Mouse (Mus musculus): ENCODE data around the gene Cavin1. TPM values are rescaled to one million over a fixed set of nuclear protein-coding genes. Genes with fewer than 3 reads are reported as not detected.

The Cavin1 gene
- total RNA-seq, 2 experiments from 2014 or later = 17.9 to 20.9 TPM

- intact Hi-C loops (cut with DNase I) = loop anchor here (10.0 kb wide), 1 partner anchor 399 kb away; no protein-coding TSS in a partner anchor
- DNase-seq (ENCODE audit: extremely low spot score in 1 of 2, low spot score in 2 of 2) = peak in 1 of 2 experiments; percentile 45
These were observed 7.0 kb downstream of the Cavin1 start for GRCm38 (mm10) chr11:100963647-100964046.

GRCm38 (mm10) chr11:100962371-100962911 is 8.2 kb downstream of the Cavin1 start:
- DNase-seq (ENCODE audit: extremely low spot score in 1 of 2, low spot score in 2 of 2) = peak in 1 of 2 experiments; percentile 45
- intact Hi-C loops (cut with DNase I) = loop anchor here (10.0 kb wide), 1 partner anchor 398 kb away; no protein-coding TSS in a partner anchor

- intact Hi-C loops (cut with DNase I) = loop anchor here (10.0 kb wide), 1 partner anchor 396 kb away; no protein-coding TSS in a partner anchor
These were observed 10.1 kb downstream of the Cavin1 start for GRCm38 (mm10) chr11:100960540-100960939.

DNA sequence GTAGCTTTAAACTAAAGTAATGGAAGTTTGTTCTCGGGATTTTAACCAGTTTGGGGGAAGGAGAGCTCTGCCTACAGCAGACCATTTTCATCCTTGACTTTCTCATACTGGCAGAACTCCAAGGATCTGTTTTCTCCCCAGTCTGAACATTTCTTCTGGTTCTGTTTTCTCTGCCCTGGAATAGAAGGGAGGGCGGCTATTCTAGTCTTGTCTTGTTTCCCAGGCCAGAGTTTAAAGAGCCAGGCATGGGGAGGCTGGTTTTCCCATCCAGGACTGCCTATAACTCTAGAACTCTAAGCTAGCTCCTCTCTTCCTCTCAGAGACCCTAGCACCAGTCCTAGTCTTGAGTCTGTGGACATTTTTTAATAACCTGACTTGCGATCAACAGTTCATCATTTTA is 10.9 kb downstream of the Cavin1 start:
- intact Hi-C loops (cut with DNase I) = loop anchor here (5.0 to 10.0 kb wide), 3 partner anchors 195 to 395 kb away; partner anchors contain the start of genes Hcrt, Hspb9 and Kat2a

More at GRCm38 (mm10) chr11:100960540-100960939, 10.1 kb downstream of the Cavin1 start:
- peak in 1 of 2 experiments; percentile 80 for DNase-seq (ENCODE audit: extremely low spot score in 1 of 2, low spot score in 2 of 2)

DNA sequence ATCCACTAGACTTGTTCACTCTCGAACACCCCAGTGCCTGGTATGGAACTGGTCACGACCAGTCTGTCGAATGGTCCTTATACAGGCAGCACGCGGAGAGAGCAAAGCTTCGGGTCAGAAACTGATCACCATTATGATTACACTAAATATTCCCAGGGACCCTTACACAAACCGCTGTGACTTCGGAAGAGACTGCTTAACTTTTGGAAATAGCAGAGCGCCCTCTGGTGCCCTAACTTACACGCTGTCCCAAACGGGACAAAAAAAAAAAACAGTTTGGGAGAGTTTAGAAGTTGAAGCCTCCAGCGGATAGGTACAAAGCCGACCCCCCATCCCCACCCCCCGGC is 11.2 kb downstream of the Cavin1 start:
- intact Hi-C loops (cut with DNase I) = loop anchor here (5.0 to 10.0 kb wide), 2 partner anchors 195 to 247 kb away; partner anchors contain the start of genes Hcrt, Hspb9 and Kat2a
- DNase-seq (ENCODE audit: extremely low spot score in 1 of 2, low spot score in 2 of 2) = peak; percentile 34 to 71

More for the DNA sequence above, 10.9 kb downstream of the Cavin1 start:
- DNase-seq (ENCODE audit: extremely low spot score in 1 of 2, low spot score in 2 of 2) = no peak

DNA sequence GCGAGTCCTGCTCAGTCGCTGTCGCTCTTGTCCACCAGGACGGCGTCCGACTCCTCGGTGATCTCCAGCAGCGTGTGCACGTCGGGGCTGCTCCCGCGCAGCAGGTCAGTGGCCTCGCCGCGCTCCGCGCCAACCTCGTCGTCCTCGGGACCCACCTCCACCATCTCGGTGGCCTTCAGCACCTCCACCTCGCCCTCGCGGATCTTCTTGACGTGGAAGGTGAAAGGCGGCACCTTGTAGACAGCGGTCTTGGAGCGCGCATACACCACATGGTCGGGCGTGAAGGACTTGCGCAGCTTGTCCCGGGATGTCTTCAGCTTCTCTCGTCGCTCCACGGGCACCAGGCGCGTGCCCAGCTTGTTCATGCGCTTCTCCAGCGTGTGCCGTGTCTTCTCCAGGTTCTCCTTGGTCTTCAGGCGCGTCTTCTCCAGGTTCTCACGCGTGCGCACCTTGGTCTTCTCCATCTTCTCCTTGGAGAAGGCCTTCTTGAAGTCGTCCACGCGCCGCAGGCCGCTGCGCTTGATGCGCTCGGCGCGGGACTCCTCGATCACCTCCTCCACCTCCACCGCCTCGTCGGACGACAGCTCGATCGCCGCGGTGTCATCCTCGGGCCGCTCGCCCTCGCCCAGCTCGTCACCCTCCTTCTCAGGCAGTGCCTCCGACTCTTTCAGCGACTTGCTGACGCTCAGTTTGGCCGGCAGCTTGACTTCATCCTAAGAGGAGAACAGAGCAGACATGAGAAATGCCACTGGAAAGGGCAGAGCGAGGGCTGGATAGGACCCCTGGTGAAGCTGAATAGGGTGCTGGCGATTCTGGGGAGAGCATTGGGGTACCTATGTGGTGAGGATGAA is 11.8 kb downstream of the Cavin1 start:
- intact Hi-C loops (cut with DNase I) = loop anchor here (5.0 to 10.0 kb wide), 2 partner anchors 194 to 247 kb away; partner anchors contain the start of genes Hcrt, Hspb9 and Kat2a

GRCm38 (mm10) chr11:100957915-100958469 is 12.7 kb downstream of the Cavin1 start:
- intact Hi-C loops (cut with DNase I) = loop anchor here (1.0 to 10.0 kb wide), 3 partner anchors 65 to 246 kb away; partner anchors contain the start of genes Hcrt, Hspb9 and Kat2a
- no peak for DNase-seq (ENCODE audit: extremely low spot score in 1 of 2, low spot score in 2 of 2)

More for the DNA sequence above, 11.8 kb downstream of the Cavin1 start:
- peak in 1 of 2 experiments; percentile 44 for DNase-seq (ENCODE audit: extremely low spot score in 1 of 2, low spot score in 2 of 2)

GRCm38 (mm10) chr11:100957244-100957643 is 13.4 kb downstream of the Cavin1 start:
- intact Hi-C loops (cut with DNase I) = loop anchor here (1.0 to 10.0 kb wide), 3 partner anchors 64 to 245 kb away; partner anchors contain the start of genes Hcrt, Hspb9 and Kat2a
- peak; percentile 83 to 91 for DNase-seq (ENCODE audit: extremely low spot score in 1 of 2, low spot score in 2 of 2)

DNA sequence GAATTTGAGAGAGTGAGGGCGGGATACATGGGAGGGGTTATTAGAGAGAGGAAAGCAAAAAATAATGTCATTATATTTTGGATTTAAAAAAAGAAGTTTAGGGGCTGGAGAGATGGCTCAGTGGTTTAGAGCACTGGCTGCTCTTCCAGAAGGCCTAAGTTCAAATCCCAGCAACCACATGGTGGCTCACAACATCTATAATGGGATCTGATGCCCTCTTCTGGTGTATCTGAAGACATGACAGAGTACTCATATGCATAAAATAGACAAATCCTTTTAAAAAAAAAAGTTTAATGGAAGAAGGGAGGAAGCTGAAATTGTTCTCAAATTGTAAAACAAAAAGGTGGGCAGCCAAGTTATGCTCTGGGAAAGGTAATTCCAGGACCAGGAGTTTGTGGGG is 21.1 kb downstream of the Cavin1 start:
- DNase-seq (ENCODE audit: extremely low spot score in 1 of 2, low spot score in 2 of 2) = no peak
- intact Hi-C loops (cut with DNase I) = no loop called here

DNA sequence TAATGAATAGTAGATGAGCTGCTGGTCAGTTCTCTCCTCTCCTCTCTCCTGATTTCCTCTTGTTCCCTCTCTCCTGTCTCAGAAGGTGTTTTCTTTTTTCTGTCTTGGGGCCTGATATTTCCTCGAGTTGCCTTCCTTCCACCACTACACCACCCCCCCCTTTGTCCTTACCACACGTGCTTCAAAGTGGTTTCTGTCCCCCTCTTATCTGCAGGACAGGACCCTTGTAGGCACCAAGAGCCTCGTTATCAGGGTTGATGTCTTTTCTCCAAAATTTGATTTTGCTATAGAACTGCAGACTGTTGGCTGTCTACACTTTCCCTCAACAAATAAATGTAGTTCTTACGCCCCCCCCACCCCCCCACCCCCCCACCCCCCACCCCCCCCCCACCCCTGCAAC is 22.4 kb downstream of the Cavin1 start:
- no peak for DNase-seq (ENCODE audit: extremely low spot score in 1 of 2, low spot score in 2 of 2)
- intact Hi-C loops (cut with DNase I) = no loop called here

DNA sequence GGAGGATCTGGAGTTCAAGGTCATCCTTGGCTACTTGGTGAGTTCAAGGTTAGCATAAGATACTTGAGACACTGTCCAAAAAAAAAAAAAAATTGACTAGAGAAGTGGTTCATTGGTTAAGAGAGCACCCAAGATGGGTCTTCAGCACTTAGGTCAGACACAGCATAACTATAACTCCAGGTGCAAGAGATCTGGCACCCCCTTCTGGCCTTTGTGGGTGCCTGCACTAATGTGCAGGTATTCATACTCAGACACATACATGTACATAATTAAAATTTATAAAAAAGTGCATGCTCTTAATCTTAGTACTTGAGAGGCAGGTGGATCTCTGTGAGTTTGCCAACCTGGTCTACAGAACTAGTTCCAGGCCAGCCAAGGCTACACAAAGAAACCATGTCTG is 23.1 kb downstream of the Cavin1 start:
- intact Hi-C loops (cut with DNase I) = no loop called here
- DNase-seq (ENCODE audit: extremely low spot score in 1 of 2, low spot score in 2 of 2) = no peak

DNA sequence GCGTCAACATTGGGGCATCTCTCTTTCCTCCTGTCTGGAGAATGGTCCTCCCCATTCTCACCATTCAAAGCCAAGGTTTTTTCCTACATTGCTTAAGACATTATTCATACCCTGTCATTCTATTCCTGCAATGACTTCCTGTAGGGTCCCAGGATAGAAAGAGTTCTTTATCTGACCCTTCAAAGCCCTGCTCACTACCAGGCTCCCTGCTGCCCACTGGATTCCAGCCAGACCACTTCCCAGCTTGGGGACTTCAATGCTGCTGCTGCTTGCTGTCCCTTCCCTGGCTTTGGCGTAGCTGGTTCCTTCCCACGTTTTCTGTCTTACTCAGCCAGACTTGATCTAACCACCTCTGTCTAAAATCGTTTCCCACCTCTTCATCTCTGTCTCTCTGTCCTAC is 23.8 kb downstream of the Cavin1 start:
- intact Hi-C loops (cut with DNase I) = no loop called here
- DNase-seq (ENCODE audit: extremely low spot score in 1 of 2, low spot score in 2 of 2) = peak in 1 of 2 experiments; percentile 82

DNA sequence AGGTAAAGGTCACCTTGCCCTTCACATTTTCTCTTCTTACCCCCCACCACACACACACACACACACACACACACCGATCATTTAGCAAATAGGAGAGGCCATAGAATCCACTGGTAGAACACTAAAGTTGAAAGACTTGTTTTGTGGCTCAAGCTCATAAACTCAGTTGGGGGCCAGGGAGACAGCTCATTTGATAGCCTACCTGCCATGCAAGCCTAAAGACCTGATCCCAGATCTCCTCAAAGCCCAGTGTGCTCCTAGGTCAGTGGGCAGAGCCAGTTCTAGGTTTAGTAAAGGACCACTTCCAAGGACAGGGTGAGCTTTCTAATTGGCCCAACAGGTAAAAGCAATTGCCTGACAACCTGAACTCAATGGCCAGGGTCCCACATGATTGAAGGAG is 28.3 kb downstream of the Cavin1 start:
- DNase-seq (ENCODE audit: extremely low spot score in 1 of 2, low spot score in 2 of 2) = no peak
- intact Hi-C loops (cut with DNase I) = no loop called here

DNA sequence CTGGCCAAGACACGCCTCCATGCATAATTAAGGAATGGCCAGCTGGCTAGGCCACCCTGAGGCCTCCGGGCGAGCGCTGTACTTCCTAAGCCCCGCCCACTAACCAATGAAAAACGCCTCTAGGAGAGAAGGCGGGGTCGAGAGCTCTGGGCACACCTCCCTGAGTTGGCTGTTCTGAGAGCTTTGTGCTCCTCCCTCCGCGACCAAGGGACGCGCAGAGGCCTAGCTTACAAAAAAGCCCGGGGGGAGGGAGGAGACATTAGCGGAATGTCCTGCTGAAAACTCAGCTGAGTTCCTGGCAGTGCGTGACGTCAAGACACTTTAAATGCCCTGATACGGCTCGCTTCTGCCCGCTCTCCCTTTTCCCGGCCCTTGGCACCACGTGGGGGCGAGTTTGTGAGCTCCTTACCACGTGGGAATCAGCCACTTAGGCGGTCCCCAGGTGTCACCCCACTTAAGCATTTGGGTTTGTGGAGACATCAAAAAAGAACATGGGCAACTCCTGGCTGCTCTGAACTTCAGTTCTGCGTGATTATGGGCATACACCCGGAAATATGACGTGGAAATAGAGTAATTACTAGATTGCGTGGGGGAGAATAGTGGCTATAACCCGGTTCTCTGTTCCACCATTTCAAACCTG is 31.1 kb downstream of the Cavin1 start, which contains the start of gene Stat3:
Stat3 (minus strand) TSS at position 29 of the 640 bp plus-strand sequence.
- intact Hi-C loops (cut with DNase I) = no loop called here
- DNase-seq (ENCODE audit: extremely low spot score in 1 of 2, low spot score in 2 of 2) = peak; percentile 98 to 99

GRCm38 (mm10) chr11:100938711-100939511 is 31.8 kb downstream of the Cavin1 start:
- DNase-seq (ENCODE audit: extremely low spot score in 1 of 2, low spot score in 2 of 2) = no peak
- intact Hi-C loops (cut with DNase I) = no loop called here

DNA sequence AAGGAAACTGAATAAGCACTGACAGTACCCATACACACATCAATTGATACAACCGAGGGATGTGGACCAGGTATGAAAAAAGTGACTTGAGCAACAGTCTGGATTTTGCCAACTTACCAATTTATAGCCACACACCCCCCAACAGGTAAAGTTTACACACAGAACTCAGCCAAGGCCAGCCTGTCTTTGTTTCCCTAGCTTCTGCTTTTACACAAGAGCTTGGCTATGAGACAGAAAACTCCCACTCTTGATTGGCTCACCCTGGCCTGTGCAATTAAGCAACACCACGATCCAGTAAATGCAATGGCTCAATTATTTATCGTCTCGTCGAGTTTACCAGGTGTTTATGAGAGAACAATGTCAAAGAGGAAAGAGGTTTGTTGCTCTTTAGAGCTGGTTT is 32.6 kb downstream of the Cavin1 start:
- intact Hi-C loops (cut with DNase I) = no loop called here
- DNase-seq (ENCODE audit: extremely low spot score in 1 of 2, low spot score in 2 of 2) = no peak

GRCm38 (mm10) chr11:100937295-100937694 is 33.4 kb downstream of the Cavin1 start:
- DNase-seq (ENCODE audit: extremely low spot score in 1 of 2, low spot score in 2 of 2) = no peak
- intact Hi-C loops (cut with DNase I) = no loop called here
